Mouse (Mus musculus): Measurements from ENCODE around the gene Dock10.
"Not testable (repeated sequence)": the region's sequence is repeated elsewhere in the genome, so short reads cannot be mapped to it uniquely, and the experiment has no call there.

The Dock10 gene

DNA sequence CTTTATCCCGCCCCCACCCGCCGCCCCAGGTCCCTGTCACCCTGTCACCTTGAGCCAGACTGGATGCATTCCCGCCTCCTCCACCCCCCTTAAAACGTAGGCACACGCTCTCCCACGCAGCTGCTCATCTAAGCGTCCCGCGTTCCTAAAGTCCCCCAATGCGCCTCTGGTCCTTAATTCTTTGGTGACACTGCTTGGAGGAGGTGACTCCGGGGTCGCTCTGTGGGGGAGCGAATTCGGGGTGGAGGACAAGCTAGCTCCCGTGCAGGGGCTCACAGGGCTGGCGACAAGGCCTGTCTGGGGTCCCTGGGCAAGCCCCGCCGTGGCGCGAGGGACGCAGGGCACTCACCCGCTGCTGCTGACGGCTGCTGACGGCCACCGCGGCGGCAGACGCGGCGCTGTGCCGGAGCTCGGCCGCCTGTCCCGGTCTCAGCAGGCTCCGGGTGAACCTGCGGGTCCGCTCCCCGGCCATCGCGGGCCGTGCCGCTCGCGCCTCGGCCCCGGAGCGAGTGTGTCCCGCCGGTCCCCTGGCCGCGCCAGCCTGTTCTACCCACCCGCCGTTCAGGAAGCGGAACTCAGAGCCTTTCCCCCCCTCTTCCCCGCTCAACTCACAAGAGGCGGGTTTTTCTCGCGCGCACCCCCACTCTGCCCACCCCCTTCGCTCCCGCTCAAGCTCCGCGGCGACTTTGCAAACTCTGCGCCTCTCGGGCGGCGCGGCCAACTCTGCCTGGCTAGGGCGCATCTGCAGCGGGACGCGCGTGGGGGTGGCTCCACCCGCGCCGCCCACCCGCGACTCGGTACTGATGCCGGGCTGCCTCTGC lies at the start of gene Dock10:
TSS of gene Dock10 (minus strand) at position 551 of the 821 bp plus-strand sequence.
- peak; percentile 86 for DNase-seq (ENCODE audit: low read depth, low spot score)

- DNase-seq (ENCODE audit: low read depth, low spot score): no peak
Measured at GRCm38 (mm10) chr1:80806835-80807398, 48.6 kb upstream of the Dock10 start.

DNA sequence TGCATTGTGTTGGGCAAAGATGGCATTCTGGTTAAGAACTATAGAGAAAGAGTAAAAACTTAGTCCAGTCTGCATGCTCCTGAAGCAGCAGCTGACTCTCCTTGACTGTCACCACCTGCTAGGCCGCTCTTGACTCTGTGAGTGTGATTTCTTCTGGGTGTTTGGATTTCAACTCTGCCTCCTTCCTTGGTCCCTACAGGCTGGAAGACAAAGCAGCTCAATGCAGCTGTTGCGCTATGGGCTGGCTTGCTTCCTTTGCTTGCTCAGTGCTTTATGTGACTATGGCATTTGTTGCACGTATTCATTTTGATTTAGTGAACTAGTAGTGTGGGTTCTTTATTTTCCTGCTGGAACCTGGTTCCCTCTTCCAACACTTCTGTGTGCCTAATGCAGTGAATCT lies 43.7 kb upstream of the Dock10 start:
- peak; percentile 11 for DNase-seq (ENCODE audit: low read depth, low spot score)

- no peak for DNase-seq (ENCODE audit: low read depth, low spot score)
Measured at GRCm38 (mm10) chr1:80785066-80785779, 26.9 kb upstream of the Dock10 start.

DNA sequence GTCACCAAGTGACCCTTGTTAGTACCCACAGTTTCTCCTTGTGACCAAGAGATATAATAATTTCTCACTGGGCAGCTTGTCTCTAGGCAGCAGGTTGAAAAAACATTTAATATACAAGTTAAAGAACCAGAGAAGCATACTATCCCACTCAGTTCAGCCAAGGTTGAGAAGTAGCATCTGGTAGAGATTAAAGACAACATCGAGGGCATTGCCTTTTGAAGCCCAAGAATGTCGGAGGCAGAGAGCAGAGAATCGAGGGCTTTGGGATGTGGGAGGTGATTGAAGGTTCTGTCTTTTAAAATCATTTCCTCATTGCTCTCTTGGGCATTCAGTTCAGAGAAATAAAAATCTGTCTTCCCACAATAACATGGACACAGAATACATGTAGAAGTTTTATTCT lies 25.8 kb upstream of the Dock10 start:
- no peak for DNase-seq (ENCODE audit: low read depth, low spot score)

- no peak for DNase-seq (ENCODE audit: low read depth, low spot score)
Measured at GRCm38 (mm10) chr1:80765504-80765903, 7.2 kb upstream of the Dock10 start.

GRCm38 (mm10) chr1:80763042-80763950 lies 5.0 kb upstream of the Dock10 start:
- DNase-seq (ENCODE audit: low read depth, low spot score): peak; percentile 56

- DNase-seq (ENCODE audit: low read depth, low spot score): no peak
Measured at GRCm38 (mm10) chr1:80758798-80759184, 464 bp upstream of the Dock10 start.

DNA sequence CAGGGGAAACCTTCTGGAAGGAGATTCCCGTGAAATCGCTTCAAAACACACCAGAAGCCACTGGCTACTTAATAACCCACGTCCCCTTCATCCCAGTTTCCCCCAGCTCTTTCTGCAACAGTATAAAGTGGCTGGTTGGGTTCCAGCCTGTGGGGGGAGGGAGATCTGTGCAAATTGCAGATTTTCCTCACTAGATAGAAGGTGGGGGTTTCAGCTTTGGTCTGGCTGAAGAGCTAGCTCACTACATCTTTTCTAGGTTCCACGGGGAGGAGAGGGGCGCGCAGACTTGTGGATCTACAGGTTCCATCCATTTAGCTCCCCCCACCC lies 714 bp downstream of the Dock10 start:
- no peak for DNase-seq (ENCODE audit: low read depth, low spot score)

DNA sequence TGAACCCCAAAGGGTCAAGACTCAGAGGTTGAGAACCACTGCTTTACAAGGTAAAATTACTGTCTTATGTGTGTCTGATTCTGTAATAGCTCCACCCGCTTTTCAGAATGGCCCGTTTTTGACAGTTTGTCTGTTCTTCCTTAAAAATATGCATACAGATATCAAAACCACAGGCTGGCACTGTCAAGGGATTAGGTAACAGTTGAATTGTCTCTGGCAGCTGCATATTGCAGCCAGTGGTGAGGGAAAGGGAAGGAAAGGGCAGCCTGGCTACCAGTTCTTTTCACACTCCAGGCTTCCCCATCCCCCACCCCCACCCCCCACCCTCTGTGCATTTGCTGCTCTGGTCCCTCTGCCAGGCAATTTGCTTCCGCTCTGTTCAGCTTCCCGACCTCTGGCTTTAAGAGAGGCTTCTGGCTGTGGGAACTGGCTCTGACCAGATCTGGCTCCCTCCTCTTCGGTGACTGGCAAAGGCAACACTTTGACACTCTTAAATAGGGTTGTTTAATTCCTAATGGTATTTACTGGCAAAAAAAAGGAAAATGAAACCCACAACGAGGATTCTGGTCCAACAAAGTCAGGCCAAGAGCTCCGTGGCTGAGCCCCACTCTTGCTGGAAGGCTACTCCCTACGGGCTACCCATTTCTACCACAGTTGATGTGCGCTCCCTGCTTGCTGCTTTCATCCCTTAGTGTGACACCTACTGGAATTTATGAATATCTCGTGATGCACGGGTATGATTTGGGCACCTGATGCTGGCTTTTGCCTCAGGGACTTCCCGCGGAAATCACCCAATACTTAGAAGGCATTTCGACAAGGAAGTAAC lies 1.3 kb downstream of the Dock10 start:
- DNase-seq (ENCODE audit: low read depth, low spot score): peak; percentile 67

- no peak for DNase-seq (ENCODE audit: low read depth, low spot score)
Measured at GRCm38 (mm10) chr1:80756060-80756439, 2.3 kb downstream of the Dock10 start.

DNA sequence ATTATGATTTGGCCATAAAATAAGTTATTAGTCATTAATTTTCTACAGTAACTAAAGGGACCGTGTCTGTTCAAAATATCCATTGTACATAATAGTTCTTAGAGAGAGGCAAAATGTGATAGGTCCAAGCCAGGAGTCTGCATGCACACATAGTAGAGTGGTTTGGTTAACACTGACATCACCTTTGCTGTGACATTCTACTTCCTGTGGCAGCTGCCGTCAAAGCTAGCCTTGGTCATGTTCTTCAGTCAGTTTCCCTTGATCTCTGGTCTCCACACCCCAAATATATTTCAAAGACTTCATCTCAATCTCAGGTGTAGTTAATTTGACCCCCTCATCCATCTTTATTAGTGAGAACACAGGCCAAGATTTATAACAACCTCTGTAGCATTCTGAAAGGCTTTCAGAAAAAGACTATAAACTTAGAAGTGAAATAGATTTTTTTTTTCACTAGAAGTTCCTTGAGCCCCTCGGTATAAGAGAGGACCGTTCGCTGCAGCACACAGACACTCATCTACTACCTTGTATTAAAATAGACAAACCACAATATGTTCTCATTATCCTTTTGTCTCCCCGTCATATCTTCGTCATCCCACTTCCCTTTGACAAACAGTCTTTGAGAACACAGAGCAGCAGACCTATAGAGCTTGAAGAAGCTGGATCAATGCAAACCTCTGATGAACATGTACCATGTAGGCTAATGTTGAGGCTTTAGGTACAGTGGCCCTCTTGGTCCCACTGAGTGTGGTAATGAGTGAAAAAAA lies 2.8 kb downstream of the Dock10 start:
- no peak for DNase-seq (ENCODE audit: low read depth, low spot score)

DNA sequence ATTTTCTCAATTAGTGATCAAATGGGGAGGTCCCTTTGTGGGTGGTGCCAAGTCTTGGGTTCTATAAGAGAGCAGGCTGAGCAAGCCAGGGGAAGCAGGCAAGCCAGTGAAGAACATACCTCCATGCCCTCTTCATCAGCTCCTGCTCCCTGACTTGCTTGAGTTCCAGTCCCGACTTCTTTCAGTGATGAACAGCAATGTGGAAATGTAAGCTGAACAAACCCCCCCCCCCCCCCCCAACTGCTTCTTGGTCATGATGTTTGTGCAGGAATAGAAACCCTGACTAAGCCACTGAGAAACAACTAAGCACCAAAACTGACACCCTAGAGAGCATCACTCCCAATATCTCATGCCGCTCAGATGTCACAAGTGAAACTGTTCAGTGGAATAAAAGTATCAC lies 9.2 kb downstream of the Dock10 start:
- not testable (repeated sequence) for DNase-seq (ENCODE audit: low read depth, low spot score)

DNA sequence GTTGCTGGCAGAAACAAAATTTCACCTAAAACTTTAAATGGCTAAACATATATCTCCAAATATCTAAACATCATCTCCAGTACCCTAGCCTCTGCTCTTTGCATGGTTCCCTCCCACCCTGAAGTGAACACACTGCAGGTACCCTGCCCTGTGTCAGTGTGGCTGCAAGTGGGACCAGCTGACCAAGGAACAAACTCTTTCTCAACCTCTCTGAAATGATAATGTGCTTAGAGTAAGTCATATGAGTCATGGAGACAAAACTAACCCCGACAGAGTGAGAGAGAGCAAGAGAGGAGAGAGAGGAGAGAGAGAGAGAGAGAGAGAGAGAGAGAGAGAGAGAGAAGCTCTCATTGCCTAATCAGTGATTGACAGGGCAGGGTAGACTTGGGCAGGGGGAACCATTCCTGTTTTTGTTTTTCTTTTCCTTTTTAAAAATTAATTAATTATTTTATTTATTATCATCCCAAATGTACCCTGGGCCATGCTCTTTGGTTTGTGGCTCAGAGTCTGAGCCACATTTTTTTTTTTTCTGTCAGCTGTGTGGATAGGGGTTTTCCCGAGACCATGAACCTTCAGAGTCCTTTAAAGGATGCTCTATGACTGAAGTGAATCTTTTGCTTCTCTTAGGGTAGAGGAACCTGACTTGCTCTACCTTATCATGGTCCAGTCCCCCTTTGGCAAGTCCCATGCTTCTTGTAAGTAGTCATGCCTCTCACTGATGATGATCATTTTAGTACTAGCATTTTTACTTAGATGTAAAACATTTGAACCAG lies 11.4 kb downstream of the Dock10 start:
- DNase-seq (ENCODE audit: low read depth, low spot score): no peak

GRCm38 (mm10) chr1:80746195-80746594 lies 12.1 kb downstream of the Dock10 start:
- DNase-seq (ENCODE audit: low read depth, low spot score): no peak

- no peak for DNase-seq (ENCODE audit: low read depth, low spot score)
Measured at GRCm38 (mm10) chr1:80739472-80739871, 18.9 kb downstream of the Dock10 start.

- no peak for DNase-seq (ENCODE audit: low read depth, low spot score)
Measured at GRCm38 (mm10) chr1:80737812-80738391, 20.4 kb downstream of the Dock10 start.

GRCm38 (mm10) chr1:80730582-80730981 lies 27.7 kb downstream of the Dock10 start:
- no peak for DNase-seq (ENCODE audit: low read depth, low spot score)

DNA sequence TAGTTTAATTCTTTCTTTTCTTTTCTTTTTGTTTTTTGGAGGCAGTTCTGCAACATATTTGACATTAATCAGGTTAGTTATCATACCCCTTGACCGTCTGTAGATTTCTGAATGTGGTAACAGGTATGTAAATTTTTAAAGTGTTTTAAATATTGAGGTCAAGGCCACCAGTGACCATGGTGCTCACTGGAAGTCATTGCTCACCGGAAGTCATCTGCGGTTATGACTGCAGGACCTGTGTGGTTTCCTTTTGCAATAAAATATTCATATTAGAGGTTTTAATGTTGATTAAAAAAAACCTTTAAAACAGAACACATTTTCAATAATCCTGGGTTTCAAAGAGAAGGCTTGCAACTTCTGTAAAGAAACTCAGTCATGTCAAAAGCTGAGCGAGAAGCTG lies 28.2 kb downstream of the Dock10 start:
- no peak for DNase-seq (ENCODE audit: low read depth, low spot score)
